ENCODE assay signal across 28 mouse cellular contexts in genomic region chr11:91530737-91531136, GRCm38 (mm10). TPM values are rescaled to one million over a fixed set of nuclear protein-coding genes. Genes with fewer than 3 reads are reported as not detected.
A peak's percentile ranks its signal among the peaks of the same experiment; 100 is the strongest.
DNase-seq lines count a peak whose midpoint lies in the region; ATAC-seq lines count a peak whose summit lies in the region.
"Had no signal": no experiment of that assay in that cellular context is flagged by ENCODE, and none has a peak within 500 bp of the region (broad histone marks: within the 10 kb centered on the region; RNA-seq: fewer than 3 reads in every experiment).

No protein-coding gene starts in this region.

- no peak for DNase-seq in frontal cortex, postnatal 25 days (ENCODE audit: low spot score in 2 of 2)
- DNase-seq in left cerebral cortex, adult 8-10 months (ENCODE audit: low spot score in 2 of 2), result peak; percentile 1 to 5
- DNase-seq in left cerebral cortex, adult 11 months (ENCODE audit: low spot score), result no peak
- DNase-seq in right cerebral cortex, adult 2 months (ENCODE audit: low spot score in 2 of 2), result peak; percentile 7 to 21
- DNase-seq in right cerebral cortex, postnatal 14 days, result no peak
- DNase-seq in telencephalon, adult 2 months (ENCODE audit: low read depth, low spot score), result peak; percentile 16
- DNase-seq: adrenal gland, postnatal 14 days; cerebellum, adult 2 months; cerebellum, postnatal 14 days; gastrocnemius, postnatal 14 days; heart, adult 2 months had no signal

- no peak overlapping the region for H3K4me2 ChIP-seq in heart, embryonic 12.5 days
- H3K4me2 ChIP-seq: embryonic facial prominence, embryonic 12.5 days; forebrain, embryonic 15.5 days; heart, embryonic 11.5 days; hindbrain, embryonic 12.5 days had no signal

- ATAC-seq in frontal cortex, adult (ENCODE audit: low TSS enrichment), result peak; percentile 65
- no peak for ATAC-seq in heart, embryonic 12.5 days (ENCODE audit: insufficient number of reproducible peaks, low FRiP score)
- ATAC-seq: activated CD4-positive, CD25-positive, alpha-beta regulatory T cell, adult 4 months; forebrain, embryonic 15.5 days; Patski had no signal

- H3K4me1 ChIP-seq in heart, embryonic 12.5 days (replicated peaks), result no peaks in the 10 kb centered on the region
- H3K4me1 ChIP-seq: embryonic facial prominence, embryonic 12.5 days; forebrain, embryonic 15.5 days; hindbrain, embryonic 12.5 days had no signal

- no peak overlapping the region for H3K9ac ChIP-seq in heart, embryonic 12.5 days
- H3K9ac ChIP-seq: embryonic facial prominence, embryonic 12.5 days; forebrain, embryonic 15.5 days; hindbrain, embryonic 12.5 days had no signal

- H3K9me3 ChIP-seq in heart, embryonic 12.5 days (replicated peaks), result no peaks in the 10 kb centered on the region
- H3K9me3 ChIP-seq: embryonic facial prominence, embryonic 12.5 days; forebrain, embryonic 15.5 days; hindbrain, embryonic 12.5 days had no signal

- no peaks in the 10 kb centered on the region for H3K36me3 ChIP-seq in heart, embryonic 12.5 days
- H3K36me3 ChIP-seq: embryonic facial prominence, embryonic 12.5 days; forebrain, embryonic 15.5 days; hindbrain, embryonic 12.5 days had no signal

- WGBS in heart, embryonic 12.5 days, result 78% methylated on average over 4 of the region's 4 CpGs

- H3K27me3 ChIP-seq in heart, embryonic 12.5 days (replicated peaks), result no peaks in the 10 kb centered on the region
- H3K27me3 ChIP-seq: embryonic facial prominence, embryonic 12.5 days; forebrain, embryonic 15.5 days; hindbrain, embryonic 12.5 days; Patski had no signal

- H3K4me3 ChIP-seq in heart, embryonic 12.5 days, result no peak overlapping the region
- H3K4me3 ChIP-seq: embryonic facial prominence, embryonic 12.5 days; forebrain, embryonic 15.5 days; heart, adult 2 months; hindbrain, embryonic 12.5 days had no signal

- H3K27ac ChIP-seq in heart, embryonic 12.5 days (ENCODE audit: poor library complexity, severe bottlenecking), result no peak overlapping the region
- H3K27ac ChIP-seq: embryonic facial prominence, embryonic 12.5 days; forebrain, embryonic 15.5 days; heart, adult 2 months; hindbrain, embryonic 12.5 days had no signal

RNA-seq across cellular contexts. Expression of gene Kif2b, which starts 46.6 kb away (rescaled TPM):
- not detected for total RNA-seq in left cerebral cortex, adult 8-10 months (2022)
- not detected in 2 replicates for polyA plus RNA-seq in heart, embryonic 12.5 days (2016; fragmentation: Nextera tagmentation; extraction: Ambion mirVana)
- total RNA-seq: adrenal gland, adult 18-20 months; adrenal gland, postnatal 14 days; gastrocnemius, adult 18-20 months; gastrocnemius, postnatal 14 days; heart, adult 2 months; heart, postnatal 25 days; MEL had no signal
- polyA plus RNA-seq: activated CD4-positive, CD25-positive, alpha-beta regulatory T cell, adult 4 months; C2C12; cerebellum, adult 2 months; cortical plate, adult 2 months; embryonic facial prominence, embryonic 12.5 days; forebrain, embryonic 11.5 days; forebrain, embryonic 15.5 days; frontal cortex, adult 2 months; heart, embryonic 11.5 days; heart, embryonic 16.5 days; hindbrain, embryonic 12.5 days; Patski had no signal

Comparison
In these comparisons a context has a peak if more than half of its experiments do, and no peak if none do; other contexts are left out.
1. DNase-seq: peak in left cerebral cortex, adult 8-10 months (2 of 2), right cerebral cortex, adult 2 months (2 of 2) and telencephalon, adult 2 months (single experiment); none in frontal cortex, postnatal 25 days (0 of 2), left cerebral cortex, adult 11 months (single experiment) and right cerebral cortex, postnatal 14 days (single experiment).